Mouse (Mus musculus) megakaryocyte, embryonic 14.5 days (primary cell): ENCODE data around the gene Olfr1373.
"Not testable (repeated sequence)": the region's sequence is repeated elsewhere in the genome, so short reads cannot be mapped to it uniquely, and the experiment has no call there.

ENCODE experiments used
- FLI1 ChIP-seq: IDR thresholded peaks from 2 replicates; pipeline ENCODE4 v1.6.1; 2012; ENCODE audit warnings: low read length, inconsistent platforms, mixed read lengths
- GATA1 ChIP-seq: IDR thresholded peaks from 3 replicates; pipeline ENCODE4 v1.6.1; 2012; ENCODE audit warnings: mixed read lengths, low read length, inconsistent platforms, borderline replicate concordance

DNA sequence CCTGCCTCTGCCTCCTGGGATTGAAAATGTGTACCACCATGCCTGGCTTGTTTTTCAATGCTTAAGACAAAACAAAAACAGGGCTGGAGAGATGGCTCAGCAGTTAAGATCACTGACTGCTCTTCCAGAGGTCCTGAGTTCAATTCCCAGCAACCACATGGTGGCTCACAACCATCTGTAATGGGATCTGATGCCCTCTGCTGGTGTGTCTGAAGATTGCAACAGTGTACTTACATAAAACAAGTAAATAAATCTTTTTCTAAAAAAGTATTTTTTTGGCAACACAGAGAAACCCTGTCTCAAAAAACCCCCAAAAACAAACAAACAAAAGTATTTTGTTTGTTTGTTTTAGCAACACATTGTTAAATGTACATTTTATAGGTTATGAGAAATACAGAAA, 24.9 kb downstream of the Olfr1373 start:
- TF ChIP-seq GATA1, FLI1: not testable (repeated sequence)
